Mouse (Mus musculus) CD8-positive naive resting alpha-beta T cell, adult 57 days (primary cell): Measurements from ENCODE around the gene Shmt2. TPM values are rescaled to one million over a fixed set of nuclear protein-coding genes. Genes with fewer than 3 reads are reported as not detected.

ENCODE experiments used
- total RNA-seq: library from RNA; stranded (reverse); gene quantifications from one replicate; pipeline ENCODE4 v1.2.4, GENCODE M21; 2023

Shmt2 gene
- total RNA-seq = 117 TPM

GRCm38 (mm10) chr10:127522088-127522581, at the start of gene Shmt2:
Gene Shmt2, minus strand, starts transcription at chr10:127522444.

GRCm38 (mm10) chr10:127534036-127534928, 12.0 kb upstream of the Shmt2 start, which contains the start of gene Nxph4:
Gene Nxph4, minus strand, starts transcription at chr10:127534559.

GRCm38 (mm10) chr10:127514764-127515163, 7.5 kb downstream of the Shmt2 start, which contains the start of gene Ndufa4l2:
Gene Ndufa4l2, plus strand, starts transcription at chr10:127514967.

GRCm38 (mm10) chr10:127500894-127501893, 21.1 kb downstream of the Shmt2 start, which contains the start of gene Stac3:
Gene Stac3, plus strand, starts transcription at chr10:127501686.

Other genes with a start within 250 kb of the Shmt2 start
- gene Mbd6, start 233.4 kb downstream of the Shmt2 start, total RNA-seq = 93.2 TPM
- gene Mars, start 210.7 kb downstream of the Shmt2 start, total RNA-seq = 44.1 TPM
- 328 TPM for gene Arhgap9, start 200.5 kb downstream of the Shmt2 start, total RNA-seq
- not detected for gene Gli1, start 180.5 kb downstream of the Shmt2 start, total RNA-seq
- not detected for gene Inhbe, start 168.0 kb downstream of the Shmt2 start, total RNA-seq
- not detected for gene Inhbc, start 152.0 kb downstream of the Shmt2 start, total RNA-seq
- 83.0 TPM for gene R3hdm2, start 142.1 kb downstream of the Shmt2 start, total RNA-seq
- gene Stac3, start 20.8 kb downstream of the Shmt2 start, total RNA-seq = 6.2 TPM
- not detected for gene Ndufa4l2, start 7.5 kb downstream of the Shmt2 start, total RNA-seq
- not detected for gene Nxph4, start 12.1 kb upstream of the Shmt2 start, total RNA-seq
- 3.0 TPM for gene Lrp1, start 98.7 kb upstream of the Shmt2 start, total RNA-seq
- gene Stat6, start 120.5 kb upstream of the Shmt2 start, total RNA-seq = 202 TPM
- gene Nemp1, start 144.5 kb upstream of the Shmt2 start, total RNA-seq = 7.8 TPM
- gene Nab2, start 146.1 kb upstream of the Shmt2 start, total RNA-seq = 42.3 TPM
- 0.43 TPM for gene Myo1a, start 182.7 kb upstream of the Shmt2 start, total RNA-seq
- gene Tac2, start 202.0 kb upstream of the Shmt2 start, total RNA-seq = not detected
- 11.4 TPM for gene Zbtb39, start 217.1 kb upstream of the Shmt2 start, total RNA-seq
- not detected for gene Gpr182, start 229.3 kb upstream of the Shmt2 start, total RNA-seq
- 0.40 TPM for gene Rdh1, start 237.3 kb upstream of the Shmt2 start, total RNA-seq
- 0.49 TPM for gene Rdh16f1, start 237.3 kb upstream of the Shmt2 start, total RNA-seq